Mouse (Mus musculus): Measurements from ENCODE around the gene Efna3.

The Efna3 gene

DNA sequence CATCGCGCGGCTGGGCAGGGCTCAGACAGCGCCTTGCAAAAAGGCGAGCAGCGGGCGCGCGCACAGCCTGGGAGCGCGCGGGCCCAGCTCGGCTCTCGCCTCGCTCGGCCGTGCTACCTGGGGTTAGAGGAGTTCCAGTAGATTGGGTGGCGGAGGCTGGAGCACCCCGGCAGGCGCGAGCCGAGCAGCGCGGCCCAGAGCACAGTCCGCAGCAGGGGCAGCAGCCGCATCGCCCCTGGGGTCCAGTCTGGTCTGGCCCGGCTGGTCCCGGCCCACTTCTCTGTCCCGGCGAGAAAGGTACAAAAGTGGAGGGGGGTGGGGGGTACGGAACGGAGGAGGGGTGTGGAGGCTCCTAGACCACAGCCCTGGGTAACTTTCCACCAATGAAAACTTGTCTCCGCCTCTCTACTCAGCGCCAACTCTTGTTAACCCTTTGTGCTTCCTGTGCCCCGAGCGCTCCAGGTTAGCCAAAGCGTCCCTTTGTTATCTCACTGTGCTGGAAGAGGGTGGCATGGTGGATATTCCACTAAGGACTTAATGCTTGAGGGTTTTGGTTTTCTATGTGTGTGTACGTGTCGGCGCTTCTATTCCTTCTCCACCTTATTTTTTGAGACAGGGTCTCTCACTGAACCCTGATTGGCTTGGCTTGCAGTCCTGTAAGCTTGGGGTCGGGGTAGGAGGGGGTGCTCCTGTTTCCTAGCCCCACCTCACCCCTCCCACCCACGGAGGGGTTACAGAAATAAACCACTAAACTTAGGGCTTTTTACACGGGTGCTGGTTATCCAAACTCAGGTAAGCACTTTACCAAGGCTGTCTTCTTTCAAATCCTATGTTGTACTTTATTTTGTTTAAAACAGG, 15.2 kb upstream of the Efna3 start, which contains the start of gene Efna4:
Gene Efna4 (minus strand): TSS at position 308 of the 858 bp plus-strand sequence.
- DNase-seq (ENCODE audit: low read depth), result peak; percentile 76

DNA sequence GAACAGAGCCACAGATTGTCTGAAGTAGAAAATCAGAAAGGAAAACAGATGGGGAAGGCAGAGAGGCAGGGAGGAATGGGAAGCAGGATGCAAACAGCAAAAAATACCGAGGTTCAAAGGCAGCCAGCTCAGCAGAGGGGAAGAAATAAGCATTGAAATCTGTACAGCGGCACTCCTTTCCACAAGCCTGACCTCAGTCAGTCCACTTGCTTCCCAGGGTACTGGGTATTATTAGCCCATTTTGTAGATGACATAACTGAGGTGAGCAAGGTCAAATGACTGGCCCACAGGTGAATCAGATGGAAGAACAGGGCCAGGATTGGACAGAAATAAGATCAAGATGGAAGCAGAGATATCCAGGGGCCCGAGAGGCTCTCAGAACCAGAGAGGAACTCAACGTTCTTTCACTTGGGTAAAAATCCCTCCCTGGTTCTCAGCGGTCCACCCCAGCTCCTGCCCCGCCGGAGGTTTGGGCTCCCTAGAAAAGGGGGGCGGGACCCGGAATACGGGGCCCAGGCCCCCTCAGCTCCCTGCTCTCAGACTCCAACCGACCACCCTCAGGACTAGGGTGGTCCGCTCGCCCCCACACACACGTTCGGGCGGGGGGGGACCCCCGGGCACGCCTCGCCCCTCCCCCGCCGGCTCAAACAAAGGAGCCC, 14.4 kb upstream of the Efna3 start:
- DNase-seq (ENCODE audit: low read depth), result no peak

DNA sequence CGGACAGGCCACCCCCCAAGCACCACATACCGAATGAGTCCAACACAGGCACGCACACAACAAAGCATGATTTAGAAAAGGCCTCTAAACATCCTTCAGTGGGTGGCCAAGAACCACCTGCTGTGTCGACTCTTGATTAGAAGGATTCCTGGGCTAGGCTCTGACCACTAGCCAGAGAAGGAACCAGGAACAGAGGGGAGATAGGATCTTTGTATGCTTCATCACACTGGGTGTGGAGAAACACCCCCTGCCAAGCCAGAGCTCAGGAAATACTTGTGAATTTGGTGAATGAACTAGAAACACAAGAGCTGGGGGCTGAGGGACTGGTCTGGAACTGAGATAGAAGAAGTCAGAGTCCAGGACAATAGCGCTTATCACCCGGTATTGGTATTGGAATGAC, 13.8 kb upstream of the Efna3 start:
- DNase-seq (ENCODE audit: low read depth), result no peak

DNA sequence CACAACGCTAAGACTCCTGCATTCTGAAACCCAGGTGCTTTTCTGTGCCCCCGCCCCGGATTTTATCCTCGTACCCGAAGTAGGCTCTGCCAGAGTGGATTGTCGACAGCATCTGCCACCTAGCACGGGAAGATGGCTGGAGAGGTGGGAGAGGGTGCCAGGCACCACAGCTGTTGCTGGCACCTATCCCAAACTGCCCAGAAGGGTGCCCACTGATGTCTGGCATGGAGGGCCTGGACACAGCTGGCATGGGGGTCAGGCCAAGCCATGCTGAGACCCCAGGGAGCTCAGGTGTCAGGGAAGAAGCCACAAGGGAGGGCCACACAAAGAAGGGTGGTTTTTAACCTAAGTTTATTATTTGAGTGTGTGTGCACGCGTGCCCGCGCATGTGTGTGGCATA, 10.3 kb upstream of the Efna3 start:
- no peak for DNase-seq (ENCODE audit: low read depth)

DNA sequence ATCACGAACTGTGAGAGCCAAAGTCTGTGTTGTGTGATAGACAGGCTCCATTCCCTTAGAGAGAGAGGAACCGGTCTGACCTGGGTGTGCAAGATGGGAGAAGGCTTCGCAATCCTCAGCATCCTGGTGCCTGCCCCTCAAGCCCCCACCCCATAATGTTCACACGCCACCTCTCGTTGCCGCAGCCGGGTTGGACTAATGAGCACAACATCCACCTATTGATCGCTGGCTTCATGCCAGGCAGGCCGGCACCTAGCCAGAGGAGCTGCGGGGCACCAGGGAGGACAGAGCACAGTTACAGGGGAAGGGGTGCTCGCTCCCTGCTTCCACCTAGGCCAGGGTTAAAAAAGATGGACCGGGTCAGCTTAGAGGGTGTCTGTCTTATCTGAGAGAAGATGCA, 9.7 kb upstream of the Efna3 start:
- no peak for DNase-seq (ENCODE audit: low read depth)

DNA sequence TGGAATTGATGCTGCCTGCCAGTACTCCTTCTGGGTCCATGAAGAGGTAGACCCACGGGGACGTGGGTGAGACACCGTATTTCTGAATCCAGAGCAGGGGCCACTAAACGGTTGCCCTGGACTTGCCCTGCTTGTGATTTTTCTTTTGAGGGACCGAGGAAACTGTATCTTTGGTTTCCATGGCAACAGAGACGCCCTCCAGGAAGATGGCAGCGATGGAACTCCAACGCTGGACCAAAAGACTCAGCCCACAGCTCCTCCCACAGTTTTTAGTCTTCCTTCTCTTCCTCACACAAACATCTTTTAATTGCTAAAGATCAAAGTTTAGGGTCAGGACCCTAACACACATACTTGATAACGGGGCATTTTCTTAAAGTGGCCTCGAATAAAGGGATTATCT, 9.2 kb upstream of the Efna3 start:
- no peak for DNase-seq (ENCODE audit: low read depth)

DNA sequence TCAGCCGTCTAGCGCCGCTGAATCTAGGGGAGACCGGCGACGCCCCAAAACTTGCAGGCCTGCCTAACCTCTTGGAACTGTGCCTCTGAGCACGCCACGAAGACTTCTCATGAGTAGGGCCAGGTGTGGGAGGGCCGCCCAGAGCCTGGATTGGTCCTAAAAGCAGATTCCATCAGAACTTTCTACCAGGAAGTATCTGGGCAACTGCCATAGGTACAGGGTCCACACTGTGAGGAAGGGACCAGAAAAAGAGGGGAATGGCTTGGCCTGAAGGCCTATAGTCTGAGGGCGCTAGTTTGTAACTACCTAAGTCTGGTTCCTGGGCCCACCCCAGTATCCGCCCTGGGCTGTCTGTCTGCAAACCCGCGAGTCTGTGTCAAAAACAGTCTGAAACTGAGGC, 8.8 kb upstream of the Efna3 start:
- DNase-seq (ENCODE audit: low read depth), result no peak

DNA sequence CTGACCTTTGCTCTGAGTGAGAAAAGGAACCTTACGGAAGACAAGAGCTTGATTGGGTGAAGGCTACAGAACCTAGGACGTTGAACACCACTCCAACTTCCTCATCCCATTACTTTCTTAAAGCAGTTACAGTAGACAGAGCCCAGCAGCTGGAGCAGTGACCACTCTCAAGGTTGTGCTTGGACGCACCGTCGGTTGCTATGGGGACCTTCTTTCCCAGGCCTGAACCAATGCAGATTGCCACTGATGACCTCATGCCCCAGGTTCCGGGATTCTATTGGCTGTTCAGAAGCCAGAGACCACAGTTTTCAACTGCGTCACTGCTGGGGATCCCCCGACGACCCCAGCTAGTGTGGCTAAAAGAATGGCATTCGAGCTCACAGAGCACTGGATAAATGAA, 8.2 kb upstream of the Efna3 start:
- DNase-seq (ENCODE audit: low read depth), result no peak

DNA sequence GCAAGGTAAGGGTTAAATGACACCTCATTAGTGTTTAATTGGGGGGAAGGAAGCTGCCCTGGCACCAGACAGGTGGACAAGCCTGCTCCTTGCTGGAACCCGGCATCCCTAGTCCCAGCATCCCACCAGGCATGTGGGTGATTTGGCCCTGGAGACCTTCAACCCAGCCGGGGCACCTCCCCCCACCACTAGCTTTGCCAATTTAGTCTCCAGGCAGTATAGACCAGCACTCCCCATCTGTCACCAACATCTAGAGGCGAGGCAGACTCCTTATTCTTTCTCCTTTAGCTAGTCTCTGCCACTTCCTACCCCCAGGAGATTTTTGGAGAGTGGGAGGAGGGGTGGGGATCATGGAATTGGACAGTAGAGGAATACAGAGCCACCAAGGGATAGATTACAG, 7.6 kb upstream of the Efna3 start:
- DNase-seq (ENCODE audit: low read depth), result no peak

DNA sequence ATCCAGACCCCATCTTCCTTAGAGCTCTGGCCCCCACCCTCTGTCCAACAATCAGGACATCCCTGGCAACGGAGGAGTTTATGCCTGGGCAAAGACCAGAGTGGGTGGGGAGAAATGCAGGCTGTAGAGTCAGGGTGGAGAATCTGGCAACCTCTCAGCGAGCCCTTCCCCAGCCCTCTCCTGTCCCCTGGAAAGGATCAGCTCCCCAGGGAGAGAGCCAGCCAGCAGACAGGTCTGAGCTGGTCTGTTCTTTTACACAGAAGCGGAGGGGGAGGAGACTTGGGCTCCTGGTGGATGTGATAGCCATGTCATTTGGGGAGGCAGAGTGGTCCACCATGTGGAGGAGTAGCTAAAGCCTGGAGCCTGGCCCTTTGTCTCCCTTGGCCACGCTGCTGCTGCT, 5.9 kb upstream of the Efna3 start:
- no peak for DNase-seq (ENCODE audit: low read depth)

DNA sequence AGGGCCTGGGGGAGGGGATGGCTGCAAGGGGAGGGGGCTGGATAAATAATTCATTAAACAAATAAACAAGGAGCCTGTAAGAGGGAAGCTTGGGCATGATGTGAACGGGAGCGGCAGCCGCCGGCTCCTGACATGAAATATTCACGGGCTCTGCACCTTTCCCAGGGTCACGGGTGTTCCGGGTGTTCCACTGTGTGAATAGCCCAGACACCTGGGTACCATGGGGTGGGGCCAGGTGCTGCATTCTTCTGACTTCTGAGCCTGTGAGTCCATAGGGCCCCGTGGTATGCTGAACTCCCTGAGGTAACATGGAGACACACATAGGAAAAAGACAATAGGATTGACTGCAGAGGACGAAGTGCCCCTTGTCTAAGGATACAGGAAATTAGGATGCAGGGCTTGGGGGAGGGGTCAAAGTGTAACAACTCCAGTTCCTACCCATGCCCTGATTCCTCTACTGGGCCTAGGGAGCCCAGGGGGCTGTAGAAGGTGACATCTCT, 4.7 kb upstream of the Efna3 start:
- no peak for DNase-seq (ENCODE audit: low read depth)

DNA sequence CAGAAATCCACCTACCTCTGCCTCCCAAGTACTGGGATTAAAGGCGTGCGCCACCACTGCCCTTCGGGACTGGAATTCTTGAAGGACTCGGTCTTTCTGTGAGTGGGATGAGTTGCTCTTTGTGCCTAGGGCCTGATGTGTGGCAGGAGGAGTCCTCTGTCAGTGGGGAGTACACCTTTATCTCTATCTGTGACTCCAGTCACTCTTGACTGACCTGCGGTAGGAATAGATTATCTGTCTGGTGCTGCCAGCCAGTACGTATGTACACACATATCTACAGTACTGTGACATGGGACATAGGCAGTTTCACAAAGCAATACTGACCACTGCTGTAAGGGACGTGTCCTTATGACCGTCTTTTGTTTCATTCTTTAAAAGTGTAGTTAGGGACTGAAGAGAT, 3.1 kb upstream of the Efna3 start:
- no peak for DNase-seq (ENCODE audit: low read depth)

DNA sequence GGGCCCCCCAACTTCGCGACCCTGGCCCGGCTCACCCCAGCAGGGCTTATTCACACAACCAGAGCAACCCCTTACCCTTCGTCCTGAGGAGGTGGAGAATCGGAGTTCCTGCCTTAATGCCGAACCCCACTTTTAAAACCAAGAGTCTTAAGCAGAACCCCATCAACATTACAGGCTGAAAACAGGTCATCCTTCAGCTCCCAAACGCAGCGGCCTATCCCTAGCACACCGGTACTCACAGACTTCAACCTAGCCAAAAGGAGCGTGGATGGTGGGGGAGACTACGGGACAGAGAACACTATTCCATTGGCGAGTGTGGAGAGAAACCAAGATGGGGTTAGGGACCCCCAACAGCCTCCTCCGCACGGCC, 649 bp downstream of the Efna3 start:
- DNase-seq (ENCODE audit: low read depth), result no peak

DNA sequence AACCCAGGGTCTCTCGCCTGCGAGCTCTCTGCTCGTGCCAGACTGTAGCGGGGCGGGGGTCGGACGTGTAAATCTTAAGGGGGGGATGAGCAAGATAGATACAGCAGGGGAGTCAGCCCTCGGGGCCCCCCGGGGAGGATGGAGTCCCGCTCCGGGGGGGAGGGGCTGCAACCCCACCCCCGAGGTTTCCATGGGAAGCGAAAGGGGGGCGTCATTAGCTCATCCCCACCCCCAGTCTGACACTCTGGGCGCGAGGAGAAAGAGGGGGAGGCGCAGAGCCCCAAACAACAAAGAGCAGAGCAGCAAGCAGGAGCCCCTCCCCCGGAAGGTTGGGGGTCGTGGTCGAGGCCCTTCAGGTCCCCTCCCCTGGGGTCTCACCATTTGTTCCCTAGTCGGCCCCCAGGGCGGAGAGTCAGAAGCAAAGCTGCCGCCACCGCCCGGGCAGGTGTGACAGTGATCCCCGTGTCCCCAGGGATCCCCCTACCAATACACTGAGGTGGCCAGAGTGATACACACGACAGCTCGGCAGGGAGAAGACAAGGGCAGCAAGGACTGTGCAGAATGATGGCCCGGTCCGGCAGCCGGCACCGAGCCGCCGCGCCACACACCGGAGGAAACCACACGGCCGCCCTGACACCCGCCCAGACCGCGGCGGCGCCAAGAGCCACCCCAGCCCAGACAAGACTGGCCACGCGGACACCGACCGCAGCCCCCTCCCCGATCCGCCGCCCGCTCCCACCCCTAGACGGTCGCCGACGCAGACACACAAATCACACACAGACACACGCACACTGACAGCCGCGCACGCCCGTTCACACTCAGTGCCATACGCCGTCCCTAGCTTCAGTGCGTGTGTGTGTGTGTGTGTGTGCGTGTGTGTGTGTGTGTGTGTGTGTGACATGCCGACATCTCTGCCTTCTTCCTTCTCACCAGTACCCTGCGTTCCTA, 1.3 kb downstream of the Efna3 start:
- no peak for DNase-seq (ENCODE audit: low read depth)

DNA sequence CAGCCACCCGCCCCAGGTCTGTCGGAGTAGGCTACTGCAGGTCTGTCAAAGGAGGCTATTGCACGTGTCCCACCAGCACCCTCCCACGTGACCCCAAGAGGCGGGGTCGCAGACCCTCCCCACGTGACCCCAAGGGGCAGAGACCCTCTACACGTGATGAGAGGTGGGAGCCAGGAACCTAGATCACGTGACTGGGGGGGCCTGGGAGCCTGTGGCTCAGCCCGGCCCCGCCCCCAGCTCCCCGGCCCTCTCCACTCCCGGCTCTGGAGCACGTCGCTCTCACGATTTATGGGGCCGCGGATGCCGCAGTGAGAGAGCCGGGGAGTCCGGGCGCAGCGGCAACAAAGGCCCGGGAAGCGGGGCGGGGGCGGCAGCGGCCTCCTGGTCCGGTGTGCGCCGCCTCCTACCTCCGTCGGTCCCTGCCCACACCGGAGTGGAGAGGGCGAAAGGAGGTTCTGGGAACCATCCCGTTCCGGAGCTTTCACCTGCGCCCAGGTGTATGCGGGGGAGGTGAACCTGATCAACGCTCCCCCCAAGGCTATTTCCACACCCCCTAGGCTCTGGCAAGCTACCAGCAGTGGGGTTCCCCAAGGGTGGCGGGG, 2.1 kb downstream of the Efna3 start:
- no peak for DNase-seq (ENCODE audit: low read depth)

DNA sequence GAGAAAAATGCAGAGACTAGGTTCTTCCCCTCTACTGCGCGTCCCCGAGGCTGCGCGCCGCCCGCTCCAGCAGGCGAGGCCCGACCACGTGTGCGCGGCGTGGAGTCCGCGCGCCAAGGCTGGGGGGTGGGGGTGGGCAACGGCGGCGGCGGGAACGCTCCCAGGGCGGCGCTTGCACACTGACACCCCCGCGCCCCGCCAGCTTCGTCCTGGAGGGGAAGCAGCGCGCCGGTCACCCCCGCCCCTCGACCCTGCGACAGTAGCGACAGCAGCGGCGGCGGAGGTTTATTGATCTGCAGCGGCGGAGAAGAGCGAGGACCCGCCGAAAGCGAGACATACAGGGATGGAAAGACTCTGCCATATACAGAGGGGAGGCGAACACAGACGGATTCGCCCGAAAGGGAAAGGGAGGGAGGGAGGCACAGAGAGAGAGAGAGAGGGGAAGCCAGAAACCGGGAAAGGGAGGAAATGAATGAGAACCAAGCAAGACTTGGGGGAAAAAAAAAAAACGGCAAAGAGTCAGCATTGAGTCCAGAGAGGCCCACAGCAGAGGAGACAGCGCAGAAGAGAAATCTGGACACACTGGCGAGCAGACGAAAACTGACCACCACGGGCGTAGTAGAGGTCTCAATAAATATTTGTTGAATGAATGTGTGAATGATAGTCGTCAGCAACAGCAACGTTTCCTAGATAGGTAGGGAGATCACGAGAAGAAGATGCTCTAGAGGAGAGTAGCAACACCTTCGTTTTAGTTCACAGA, 3.0 kb downstream of the Efna3 start:
- DNase-seq (ENCODE audit: low read depth), result no peak

DNA sequence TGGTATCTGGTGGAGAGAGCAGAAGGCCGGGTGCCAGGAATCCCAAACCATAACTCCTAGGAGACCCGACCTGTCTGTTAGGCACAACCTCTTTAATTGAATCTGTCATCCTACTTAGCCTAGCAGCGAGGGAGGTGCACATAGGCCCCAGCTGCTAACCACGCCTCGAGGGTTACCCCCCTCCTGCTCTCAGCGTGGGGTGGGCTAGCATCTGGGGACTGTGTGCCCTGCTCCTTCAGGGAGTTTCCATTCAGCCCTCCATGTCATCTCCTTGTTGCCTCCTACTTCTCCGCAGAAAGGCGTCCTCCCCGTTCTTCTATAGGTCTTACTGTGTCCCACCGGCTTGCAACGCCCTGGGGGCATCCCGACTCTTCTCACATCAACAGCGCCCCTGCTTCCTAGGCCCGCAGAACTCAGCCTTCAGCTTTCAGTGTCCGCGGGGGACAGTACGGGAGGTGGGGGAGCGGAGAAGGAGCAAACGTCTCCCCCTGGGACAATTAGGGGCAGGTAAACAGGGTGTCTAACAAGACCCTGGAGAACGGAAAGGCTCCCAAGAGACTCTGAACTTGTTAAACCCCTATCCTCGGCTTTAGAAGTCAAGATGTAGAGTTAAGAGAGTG, 3.7 kb downstream of the Efna3 start:
- no peak for DNase-seq (ENCODE audit: low read depth)

DNA sequence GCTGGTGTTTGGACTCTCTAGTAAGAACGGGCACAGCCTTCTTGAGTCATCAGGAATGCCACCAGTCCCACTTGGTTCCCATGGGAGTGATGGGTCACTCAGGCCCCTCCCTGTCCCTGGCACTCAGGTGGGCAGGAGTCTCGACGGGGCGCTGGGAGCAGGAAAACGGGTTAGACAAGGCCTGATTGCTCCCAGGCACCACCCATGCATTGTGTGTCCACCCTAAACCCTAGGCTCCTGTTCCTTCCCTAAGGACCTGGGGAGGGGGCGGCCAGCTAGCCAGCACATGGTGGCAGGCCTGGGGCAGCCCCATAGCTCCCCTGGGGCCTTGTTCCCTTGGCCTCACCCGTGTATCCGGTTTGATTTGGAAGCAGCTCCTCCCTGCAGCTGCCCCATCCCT, 4.4 kb downstream of the Efna3 start:
- DNase-seq (ENCODE audit: low read depth), result no peak

DNA sequence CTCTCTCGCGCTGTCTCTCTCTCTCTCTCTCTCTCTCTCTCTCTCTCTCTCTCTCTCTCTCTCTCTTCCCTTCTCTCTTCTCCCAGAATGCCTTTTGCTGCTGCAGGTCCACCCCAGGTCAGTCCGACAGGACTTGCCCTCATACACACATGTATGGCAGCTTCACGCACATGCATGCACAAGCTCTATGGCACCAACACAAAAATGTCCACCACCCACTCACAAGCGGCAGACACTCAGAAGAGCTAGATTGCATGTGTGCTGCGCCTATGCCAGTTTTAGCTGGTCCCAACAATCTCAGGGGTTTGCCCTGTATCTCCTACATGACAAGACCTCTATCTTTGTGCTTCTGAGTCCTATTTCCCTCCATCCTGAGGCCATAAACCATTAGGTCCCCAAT, 5.5 kb downstream of the Efna3 start:
- DNase-seq (ENCODE audit: low read depth), result no peak

DNA sequence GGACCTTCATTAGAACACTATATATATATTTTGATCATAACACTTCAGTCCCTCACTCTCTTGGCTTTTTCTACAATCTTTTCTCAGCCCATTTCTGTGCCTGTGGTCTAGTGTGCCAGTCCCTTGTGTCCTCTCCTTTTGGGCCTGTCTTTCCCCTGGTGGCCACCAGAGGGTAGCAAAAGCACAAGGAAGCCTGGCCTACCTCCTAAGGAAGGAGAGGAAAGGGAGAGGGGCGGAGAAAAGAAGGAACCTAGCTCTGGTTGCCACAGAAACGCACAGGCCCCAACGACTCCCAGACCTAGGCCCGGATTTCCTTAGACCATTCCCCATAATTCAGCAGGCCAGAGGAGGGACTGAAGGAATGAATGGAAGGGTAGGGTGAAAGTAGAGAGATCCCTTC, 5.9 kb downstream of the Efna3 start:
- DNase-seq (ENCODE audit: low read depth), result peak; percentile 84
